10 mouse cellular contexts compared by ENCODE assay signal in the genomic region with DNA sequence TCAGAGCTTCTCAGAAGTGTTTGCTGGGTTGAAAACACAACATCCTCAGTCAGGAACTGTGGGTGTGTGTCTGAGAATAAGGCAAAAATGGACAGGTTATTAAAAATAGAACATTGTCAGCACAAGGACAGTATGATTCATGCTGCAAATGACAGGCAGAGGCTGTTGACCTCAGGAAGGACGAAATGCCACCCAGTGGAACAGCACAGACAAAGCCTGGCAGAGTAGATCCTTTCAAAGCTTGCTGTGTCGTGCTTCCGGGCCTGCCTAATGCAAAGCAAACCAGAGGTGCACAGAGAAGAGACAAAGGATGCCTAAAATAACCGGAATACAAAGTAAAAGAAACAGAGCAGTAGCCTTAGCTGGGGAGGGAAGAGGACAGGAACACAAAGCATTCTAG. TPM values are rescaled to one million over a fixed set of nuclear protein-coding genes. Genes with fewer than 3 reads are reported as not detected.
A peak's percentile ranks its signal among the peaks of the same experiment; 100 is the strongest.
DNase-seq lines count a peak whose midpoint lies in the region; ATAC-seq and TF ChIP-seq lines count a peak whose summit lies in the region.
"Had no signal": no experiment of that assay in that cellular context is flagged by ENCODE, and none has a peak within 500 bp of the region (broad histone marks: within the 10 kb centered on the region; RNA-seq: fewer than 3 reads in every experiment).

No protein-coding gene starts in this region.

- H3K4me1 ChIP-seq in forebrain, embryonic 11.5 days (replicated peaks; ENCODE audit: control insufficient read depth, insufficient read depth, low read length), result peaks cover 9% of the 10 kb centered on the region
- peaks cover 18% of the 10 kb centered on the region for H3K4me1 ChIP-seq in hindbrain, embryonic 15.5 days (replicated peaks)
- no peaks in the 10 kb centered on the region for H3K4me1 ChIP-seq in stomach, postnatal 0 days (replicated peaks; ENCODE audit: control insufficient read depth, insufficient read depth)
- H3K4me1 ChIP-seq: intestine, embryonic 15.5 days had no signal

- H3K27ac ChIP-seq in forebrain, embryonic 11.5 days (ENCODE audit: low read depth, low read length), result no peak overlapping the region
- peak overlapping the region; percentile 67 for H3K27ac ChIP-seq in hindbrain, embryonic 15.5 days (replicated peaks)
- H3K27ac ChIP-seq in stomach, postnatal 0 days (replicated peaks), result no peak overlapping the region
- H3K27ac ChIP-seq: intestine, embryonic 15.5 days; limb, embryonic 13.5 days had no signal

- H3K27me3 ChIP-seq in forebrain, embryonic 11.5 days (ENCODE audit: control insufficient read depth, insufficient read depth, low read length), result peaks cover 39% of the 10 kb centered on the region
- H3K27me3 ChIP-seq in hindbrain, embryonic 15.5 days, result no peaks in the 10 kb centered on the region
- H3K27me3 ChIP-seq in stomach, postnatal 0 days (ENCODE audit: control insufficient read depth, insufficient read depth, low read length), result no peaks in the 10 kb centered on the region
- H3K27me3 ChIP-seq: intestine, embryonic 15.5 days; limb, embryonic 13.5 days had no signal

- no peak overlapping the region for H3K4me3 ChIP-seq in forebrain, embryonic 11.5 days (ENCODE audit: low read depth, low read length)
- no peak overlapping the region for H3K4me3 ChIP-seq in hindbrain, embryonic 15.5 days
- H3K4me3 ChIP-seq in stomach, postnatal 0 days (ENCODE audit: low read depth, low read length), result no peak overlapping the region
- H3K4me3 ChIP-seq: intestine, embryonic 15.5 days; limb, embryonic 13.5 days had no signal

- WGBS in forebrain, embryonic 11.5 days, result 12% methylated on average over 4 of the region's 4 CpGs
- 13% methylated on average over 4 of the region's 4 CpGs for WGBS in hindbrain, embryonic 15.5 days
- WGBS in stomach, postnatal 0 days, result 39% methylated on average over 4 of the region's 4 CpGs

- no peak for TF ChIP-seq CTCF in stomach, postnatal 0 days (IDR thresholded peaks at IDR 0.05; ENCODE audit: low read depth)

- TF ChIP-seq EP300 in stomach, postnatal 0 days (optimal IDR thresholded peaks at IDR 0.05), result no peak

- DNase-seq in right cerebral cortex, adult 2 months (ENCODE audit: low spot score in 2 of 2), result peak; percentile 7 to 8
- DNase-seq in right cerebral cortex, postnatal 36 days (ENCODE audit: low spot score in 2 of 2), result no peak
- peak; percentile 59 for DNase-seq in forebrain, embryonic 11.5 days (ENCODE audit: low spot score)
- no peak for DNase-seq in stomach, postnatal 0 days (ENCODE audit: low spot score)
- DNase-seq in retina, embryonic 14.5 days (ENCODE audit: low spot score), result no peak
- DNase-seq: cerebellum, adult 11 months had no signal

- ATAC-seq in forebrain, embryonic 11.5 days (replicated peaks; ENCODE audit: low FRiP score), result peak; percentile 62
- peak; percentile 28 for ATAC-seq in hindbrain, embryonic 15.5 days (ENCODE audit: low FRiP score, low read depth)
- no peak for ATAC-seq in stomach, postnatal 0 days (ENCODE audit: low FRiP score, low TSS enrichment)
- ATAC-seq in CD4-positive, CD25-positive, alpha-beta regulatory T cell, adult 4 months, result no peak
- ATAC-seq: intestine, embryonic 15.5 days had no signal

- no peaks in the 10 kb centered on the region for H3K36me3 ChIP-seq in forebrain, embryonic 11.5 days (ENCODE audit: control insufficient read depth, insufficient read depth, low read length)
- H3K36me3 ChIP-seq in hindbrain, embryonic 15.5 days, result no peaks in the 10 kb centered on the region
- no peaks in the 10 kb centered on the region for H3K36me3 ChIP-seq in stomach, postnatal 0 days (ENCODE audit: control insufficient read depth, insufficient read depth, low read length)
- H3K36me3 ChIP-seq: intestine, embryonic 15.5 days; limb, embryonic 13.5 days had no signal

- no peaks in the 10 kb centered on the region for H3K9me3 ChIP-seq in forebrain, embryonic 11.5 days (ENCODE audit: control insufficient read depth, low read length)
- H3K9me3 ChIP-seq in hindbrain, embryonic 15.5 days, result no peaks in the 10 kb centered on the region
- H3K9me3 ChIP-seq in stomach, postnatal 0 days (ENCODE audit: control insufficient read depth, low read length), result no peaks in the 10 kb centered on the region
- H3K9me3 ChIP-seq: intestine, embryonic 15.5 days; limb, embryonic 13.5 days had no signal

- H3K4me2 ChIP-seq in forebrain, embryonic 11.5 days (ENCODE audit: low read depth, low read length, severe bottlenecking), result no peak overlapping the region
- no peak overlapping the region for H3K4me2 ChIP-seq in hindbrain, embryonic 15.5 days
- H3K4me2 ChIP-seq in stomach, postnatal 0 days (replicated peaks; ENCODE audit: low read depth), result no peak overlapping the region
- H3K4me2 ChIP-seq: intestine, embryonic 15.5 days; limb, embryonic 13.5 days had no signal

- H3K9ac ChIP-seq in forebrain, embryonic 11.5 days (ENCODE audit: low read length), result no peak overlapping the region
- no peak overlapping the region for H3K9ac ChIP-seq in hindbrain, embryonic 15.5 days
- no peak overlapping the region for H3K9ac ChIP-seq in stomach, postnatal 0 days (ENCODE audit: low read length)
- H3K9ac ChIP-seq: intestine, embryonic 15.5 days; limb, embryonic 13.5 days had no signal

RNA-seq across cellular contexts. Expression of a gene that starts 54.4 kb away (rescaled TPM):
- polyA plus RNA-seq in forebrain, embryonic 11.5 days (2014; fragmentation: Nextera tagmentation; extraction: Ambion mirVana), result 51.3 and 53.9 TPM in 2 replicates
- polyA plus RNA-seq in hindbrain, embryonic 15.5 days (2015; fragmentation: Nextera tagmentation; extraction: Ambion mirVana), result 47.4 and 49.2 TPM in 2 replicates
- polyA plus RNA-seq in stomach, postnatal 0 days (2015; fragmentation: Nextera tagmentation; extraction: Ambion mirVana), result 35.8 and 44.2 TPM in 2 replicates
- polyA plus RNA-seq in CD4-positive, CD25-positive, alpha-beta regulatory T cell, adult 4 months (2017; shearing (Covaris generic)), result 100 to 1,000 TPM in 1 of 2 experiments, 10 to 100 TPM in 1; 41.3 to 135 TPM

Comparison
In these comparisons a context has a peak if more than half of its experiments do, and no peak if none do; other contexts are left out.
1. DNase-seq: peak in right cerebral cortex, adult 2 months (2 of 2) and forebrain, embryonic 11.5 days (single experiment); none in right cerebral cortex, postnatal 36 days (0 of 2), stomach, postnatal 0 days (single experiment) and retina, embryonic 14.5 days (single experiment).
2. ATAC-seq: peak in forebrain, embryonic 11.5 days (single experiment) and hindbrain, embryonic 15.5 days (single experiment); none in stomach, postnatal 0 days (single experiment) and CD4-positive, CD25-positive, alpha-beta regulatory T cell, adult 4 months (single experiment).